Mouse (Mus musculus) E14TG2a.4 (cell line): ENCODE measurements around the gene Hesx1.

ENCODE experiments used
- CTCF ChIP-seq: conservative IDR thresholded peaks from 2 replicates; pipeline ENCODE4 v1.5.1; 2014; ENCODE audit warnings: low read length
- NANOG ChIP-seq: IDR thresholded peaks from 2 replicates; pipeline ENCODE4 v1.6.1; 2014; ENCODE audit warnings: borderline replicate concordance, low read length, mixed read lengths
- POU5F1 ChIP-seq: IDR thresholded peaks from 2 replicates; pipeline ENCODE4 v1.6.1; 2014; ENCODE audit warnings: low read length, borderline replicate concordance

- no peak for TF ChIP-seq CTCF
- TF ChIP-seq POU5F1, result no peak
- no peak for TF ChIP-seq NANOG
Measured at GRCm38 (mm10) chr14:27017936-27018335, 23.7 kb downstream of the Hesx1 start.
